9 mouse cellular contexts compared by ENCODE assay signal in genomic region chr5:138848102-138848501, GRCm38 (mm10). TPM values are rescaled to one million over a fixed set of nuclear protein-coding genes. Genes with fewer than 3 reads are reported as not detected.
DNase-seq lines count a peak whose midpoint lies in the region; ATAC-seq lines count a peak whose summit lies in the region.
"Had no signal": no experiment of that assay in that cellular context is flagged by ENCODE, and none has a peak within 500 bp of the region (broad histone marks: within the 10 kb centered on the region; RNA-seq: fewer than 3 reads in every experiment).

No protein-coding gene starts in this region.

- DNase-seq in CD4-positive helper T cell, adult 2 months (ENCODE audit: low read depth, low spot score): peak; percentile 75
- peak; percentile 47 for DNase-seq in c-Kit-negative CD71-positive TER-119-positive erythroid progenitor cells, embryonic 14.5 days (ENCODE audit: low read depth, low spot score)
- DNase-seq in forebrain, embryonic 10.5 days (ENCODE audit: extremely low spot score, low spot score): peak; percentile 92
- peak; percentile 86 to 94 for DNase-seq in kidney, postnatal 25 days
- DNase-seq in liver, embryonic 13.5 days: peak; percentile 64
- DNase-seq in telencephalon, adult 2 months (ENCODE audit: low read depth, low spot score): peak; percentile 50

- peaks cover 16% of the 10 kb centered on the region for H3K27me3 ChIP-seq in forebrain, embryonic 10.5 days (ENCODE audit: poor library complexity, severe bottlenecking)
- H3K27me3 ChIP-seq in heart, embryonic 15.5 days: peaks cover 3% of the 10 kb centered on the region; the same call in 1 of the 2 replicates
- H3K27me3 ChIP-seq in liver, embryonic 13.5 days: no peaks in the 10 kb centered on the region
- H3K27me3 ChIP-seq in neural tube, embryonic 13.5 days: 0 out of 2 replicates have a peak, but pooled peaks cover 4% of the 10 kb centered on the region

- H3K4me1 ChIP-seq in forebrain, embryonic 10.5 days: peaks cover 10% of the 10 kb centered on the region
- peaks cover 17% of the 10 kb centered on the region for H3K4me1 ChIP-seq in heart, embryonic 15.5 days (replicated peaks)
- no peaks in the 10 kb centered on the region for H3K4me1 ChIP-seq in liver, embryonic 13.5 days (replicated peaks)
- peaks cover 8% of the 10 kb centered on the region for H3K4me1 ChIP-seq in neural tube, embryonic 13.5 days (replicated peaks)

- no peak overlapping the region for H3K4me2 ChIP-seq in heart, embryonic 15.5 days
- H3K4me2 ChIP-seq in liver, embryonic 13.5 days: no peak overlapping the region
- peak overlapping the region; percentile 20 for H3K4me2 ChIP-seq in neural tube, embryonic 13.5 days

- H3K36me3 ChIP-seq in forebrain, embryonic 10.5 days (replicated peaks): no peaks in the 10 kb centered on the region
- no peaks in the 10 kb centered on the region for H3K36me3 ChIP-seq in heart, embryonic 15.5 days
- no peaks in the 10 kb centered on the region for H3K36me3 ChIP-seq in liver, embryonic 13.5 days
- H3K36me3 ChIP-seq in neural tube, embryonic 13.5 days: no peaks in the 10 kb centered on the region

- H3K9me3 ChIP-seq in forebrain, embryonic 10.5 days: no peaks in the 10 kb centered on the region
- no peaks in the 10 kb centered on the region for H3K9me3 ChIP-seq in heart, embryonic 15.5 days (replicated peaks)
- no peaks in the 10 kb centered on the region for H3K9me3 ChIP-seq in liver, embryonic 13.5 days (replicated peaks)
- H3K9me3 ChIP-seq in neural tube, embryonic 13.5 days: no peaks in the 10 kb centered on the region

- H3K4me3 ChIP-seq in forebrain, embryonic 10.5 days: peak overlapping the region; percentile 35
- H3K4me3 ChIP-seq in heart, embryonic 15.5 days: no peak overlapping the region
- no peak overlapping the region for H3K4me3 ChIP-seq in liver, embryonic 13.5 days (replicated peaks)
- H3K4me3 ChIP-seq in neural tube, embryonic 13.5 days: no peak overlapping the region
- H3K4me3 ChIP-seq: erythroblast, embryonic 14.5 days had no signal

- no peak overlapping the region for H3K9ac ChIP-seq in heart, embryonic 15.5 days
- no peak overlapping the region for H3K9ac ChIP-seq in liver, embryonic 13.5 days
- no peak overlapping the region for H3K9ac ChIP-seq in neural tube, embryonic 13.5 days

- ATAC-seq in heart, embryonic 15.5 days (replicated peaks; ENCODE audit: insufficient number of reproducible peaks, insufficient read depth, low FRiP score, low read depth): peak; percentile 54; the same call in 1 of the 2 replicates
- peak; percentile 67 for ATAC-seq in liver, embryonic 13.5 days (ENCODE audit: low read depth)
- peak; percentile 70; the same call in 1 of the 2 replicates for ATAC-seq in neural tube, embryonic 13.5 days (ENCODE audit: low read depth)

- peak overlapping the region; percentile 30; the same call in 1 of the 2 replicates for H3K27ac ChIP-seq in forebrain, embryonic 10.5 days
- H3K27ac ChIP-seq in heart, embryonic 15.5 days: no peak overlapping the region
- H3K27ac ChIP-seq in liver, embryonic 13.5 days: no peak overlapping the region
- H3K27ac ChIP-seq in neural tube, embryonic 13.5 days (replicated peaks): no peak overlapping the region

- 6% methylated on average over 7 of the region's 7 CpGs for WGBS in forebrain, embryonic 10.5 days
- 5% methylated on average over 7 of the region's 7 CpGs for WGBS in heart, embryonic 15.5 days
- WGBS in liver, embryonic 13.5 days (ENCODE audit: insufficient replicate concordance): 6% methylated on average over 7 of the region's 7 CpGs
- WGBS in neural tube, embryonic 13.5 days: 3% methylated on average over 7 of the region's 7 CpGs

RNA-seq across cellular contexts. Expression of gene Gm5294, which starts 28.2 kb away (rescaled TPM):
- polyA plus RNA-seq in forebrain, embryonic 10.5 days (2016; fragmentation: Nextera tagmentation; extraction: Ambion mirVana): not detected in 2 replicates
- not detected in 2 replicates for polyA plus RNA-seq in heart, embryonic 15.5 days (2015; fragmentation: Nextera tagmentation; extraction: Ambion mirVana)
- polyA plus RNA-seq in liver, embryonic 13.5 days (2015; fragmentation: Nextera tagmentation; extraction: Ambion mirVana): not detected in 2 replicates
- not detected in 2 replicates for polyA plus RNA-seq in neural tube, embryonic 13.5 days (2015; fragmentation: Nextera tagmentation; extraction: Ambion mirVana)
- polyA plus RNA-seq: erythroblast, embryonic 14.5 days had no signal
